Mouse (Mus musculus): ENCODE results near the gene Lmntd1.

The Lmntd1 gene

DNA sequence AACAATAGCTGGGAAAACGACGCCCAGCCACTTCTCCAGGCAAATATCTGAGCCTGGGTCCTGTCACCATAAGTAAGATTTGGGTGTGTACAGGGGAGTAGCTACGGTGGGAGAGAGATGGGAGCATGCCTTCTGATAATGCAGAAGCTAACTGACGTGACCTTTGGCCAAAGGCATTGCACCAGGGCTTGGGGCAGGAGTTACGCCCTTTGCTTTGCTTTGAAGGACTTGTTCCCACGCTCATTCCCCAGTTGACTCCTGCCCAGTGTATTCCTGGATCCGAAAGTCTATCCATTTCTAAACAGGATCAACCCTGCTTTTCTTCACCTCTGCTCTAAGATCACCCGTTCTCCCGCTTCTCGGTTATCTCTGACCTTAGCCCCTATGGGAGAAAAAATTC lies 178.4 kb downstream of the Lmntd1 start:
- no peak for DNase-seq (ENCODE audit: low read depth, low spot score)

DNA sequence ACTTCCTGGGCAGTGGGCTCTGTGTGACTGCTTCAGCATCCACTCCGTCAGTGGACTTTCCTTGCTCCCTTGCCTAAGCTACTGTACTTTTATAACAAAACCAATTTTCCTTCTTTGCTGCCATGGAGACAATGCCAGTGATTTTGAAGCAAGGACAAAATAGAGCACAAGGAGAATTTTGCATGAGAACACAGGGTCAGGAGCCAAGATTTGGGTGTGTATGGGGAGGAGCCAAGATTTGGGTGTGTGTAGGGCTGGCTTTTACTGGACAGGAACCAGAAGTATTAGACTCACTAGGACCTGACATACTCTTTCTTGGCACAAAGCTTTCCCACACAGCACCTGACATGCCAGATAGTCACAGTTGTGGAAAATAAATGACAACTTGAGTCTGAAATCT lies 179.0 kb downstream of the Lmntd1 start:
- no peak for DNase-seq (ENCODE audit: low read depth, low spot score)

DNA sequence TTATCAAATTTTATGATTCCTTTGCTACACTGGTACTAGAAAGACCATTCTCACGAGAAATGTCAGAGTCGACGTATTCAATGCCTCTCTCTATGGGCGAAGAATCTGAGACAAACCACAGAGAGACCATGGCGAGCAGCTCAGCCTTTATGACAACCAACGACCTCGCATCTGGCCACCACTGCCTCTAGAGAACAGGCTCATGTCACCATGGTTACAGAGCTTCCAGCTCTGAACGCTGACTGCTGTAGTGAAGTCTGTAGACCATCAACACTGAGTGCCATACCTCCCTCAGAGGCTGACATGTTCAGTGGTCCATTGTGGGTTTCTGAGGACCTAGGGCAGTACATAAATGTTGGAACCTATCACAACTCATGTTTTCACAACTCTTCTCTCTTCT lies 180.2 kb downstream of the Lmntd1 start:
- DNase-seq (ENCODE audit: low read depth, low spot score) = no peak

DNA sequence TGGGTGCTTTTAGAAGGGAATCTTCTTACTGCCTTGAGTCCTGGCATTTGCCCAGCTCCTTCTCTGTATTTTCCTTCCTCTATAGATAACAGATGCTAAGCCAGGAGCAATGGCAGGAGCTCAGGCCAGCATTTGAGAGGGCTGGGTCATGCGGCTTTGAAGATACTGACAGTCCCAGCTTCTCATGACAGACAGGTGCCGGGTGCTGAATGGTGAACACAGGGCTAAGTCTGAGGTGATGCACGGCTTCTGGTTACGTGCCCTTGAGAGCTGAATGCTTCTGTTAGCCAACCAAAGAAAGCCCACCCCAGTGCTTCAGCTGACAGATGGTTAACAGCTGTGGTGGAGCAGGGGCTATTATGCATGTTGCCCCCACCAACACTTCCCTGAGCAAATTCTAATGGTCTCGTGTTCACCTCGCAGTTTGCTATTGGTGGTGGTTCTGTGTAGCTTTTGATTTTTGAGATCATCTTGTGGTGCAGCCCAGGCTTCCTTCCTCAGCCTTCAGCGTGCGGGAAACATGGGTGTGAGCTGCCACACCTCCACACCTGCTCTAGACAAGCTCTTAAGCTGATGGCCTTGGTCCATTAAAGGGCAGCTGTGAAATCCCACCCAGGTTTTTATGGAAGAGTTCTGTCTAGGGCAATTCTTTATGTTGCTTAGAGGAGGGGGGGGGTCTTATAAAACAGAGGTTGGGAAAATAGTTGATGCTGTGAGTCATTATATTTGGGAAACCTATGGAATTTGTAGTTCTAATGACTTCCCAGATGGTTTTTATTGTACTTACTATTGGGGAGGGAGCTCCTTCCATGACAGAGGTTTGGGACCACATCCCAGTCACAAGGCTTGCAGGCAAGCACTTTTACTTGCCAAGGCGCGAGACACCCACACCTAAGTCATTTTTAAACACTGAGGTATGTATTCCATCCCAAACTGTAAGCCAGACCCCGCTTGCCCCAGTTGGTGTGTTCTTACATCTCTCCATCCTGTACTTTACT lies 181.1 kb downstream of the Lmntd1 start:
- DNase-seq (ENCODE audit: low read depth, low spot score) = no peak

DNA sequence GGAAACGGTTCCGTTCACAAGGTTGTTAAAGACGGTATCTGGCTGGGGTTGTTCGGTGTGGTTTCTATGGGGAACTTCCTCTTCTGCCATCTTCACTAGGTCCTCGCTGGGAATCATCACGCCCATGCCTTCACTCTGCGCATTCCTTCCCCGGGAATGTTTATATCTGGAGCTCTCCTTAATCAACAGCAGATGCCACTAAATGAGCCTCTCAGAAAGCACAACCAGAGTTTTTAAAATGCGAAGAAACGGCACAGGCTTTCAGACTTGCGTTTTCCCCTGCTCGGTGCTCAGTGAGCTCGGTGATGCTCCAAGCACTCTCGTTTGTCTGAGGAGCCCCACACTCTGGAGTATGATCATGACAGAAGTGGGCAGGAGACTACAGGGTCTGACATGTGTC lies 182.4 kb downstream of the Lmntd1 start:
- DNase-seq (ENCODE audit: low read depth, low spot score) = no peak

DNA sequence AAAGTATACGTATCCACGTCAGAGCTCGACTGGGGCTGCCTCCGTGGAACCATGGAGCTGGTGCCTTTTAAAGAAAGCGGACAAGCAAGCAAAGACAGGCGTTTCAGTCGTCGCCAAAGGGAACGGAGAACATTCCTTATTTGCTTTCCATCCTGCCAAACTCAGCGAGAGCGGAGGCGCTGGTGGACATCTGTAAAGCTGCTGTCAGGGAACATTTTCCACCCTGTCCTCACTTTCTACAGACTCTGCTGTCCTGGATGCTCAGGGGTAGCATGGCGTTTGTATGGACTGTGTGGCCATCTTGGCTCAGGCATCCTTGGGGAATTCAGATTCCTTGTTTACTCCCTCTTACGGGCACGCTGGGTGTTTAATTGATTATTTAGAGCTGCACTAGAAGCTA lies 186.7 kb downstream of the Lmntd1 start:
- no peak for DNase-seq (ENCODE audit: low read depth, low spot score)

DNA sequence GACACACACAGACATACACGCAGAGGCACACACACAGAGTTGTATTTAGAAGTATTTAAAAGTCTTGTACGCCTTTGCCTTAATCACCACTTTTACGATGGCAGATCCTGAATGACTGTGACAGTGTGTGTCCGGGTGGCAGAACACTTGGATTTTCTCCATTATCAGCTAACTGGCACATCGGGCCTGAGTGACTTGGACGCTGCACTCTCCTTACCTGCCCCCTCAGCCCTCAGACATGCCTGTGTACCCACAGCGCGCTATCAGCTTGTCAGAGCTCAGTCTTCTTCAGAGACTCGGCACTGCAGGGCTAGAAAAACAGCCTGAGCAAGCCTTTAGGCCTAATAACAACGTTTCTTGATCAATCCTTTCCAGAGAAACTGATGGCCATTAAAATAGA lies 187.6 kb downstream of the Lmntd1 start:
- no peak for DNase-seq (ENCODE audit: low read depth, low spot score)

DNA sequence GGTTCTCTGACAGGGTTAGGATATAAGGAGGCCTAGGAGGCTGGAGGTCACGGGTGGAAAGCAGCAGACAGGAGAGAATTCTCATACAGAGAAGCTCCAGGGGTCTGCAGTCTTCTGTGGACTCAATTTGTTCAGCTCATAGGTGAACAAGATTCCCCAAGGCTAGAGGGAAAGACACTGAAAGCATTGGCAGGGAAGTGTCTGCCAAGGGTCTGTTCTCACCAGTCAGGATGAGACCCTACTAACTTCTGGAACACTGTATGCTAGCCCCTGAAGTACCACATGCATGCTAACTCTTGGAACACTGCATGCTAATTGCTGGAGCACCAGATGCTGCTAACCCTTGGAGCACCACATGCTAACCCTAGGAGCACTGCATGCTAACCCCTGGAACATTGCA lies 190.0 kb downstream of the Lmntd1 start:
- no peak for DNase-seq (ENCODE audit: low read depth, low spot score)

DNA sequence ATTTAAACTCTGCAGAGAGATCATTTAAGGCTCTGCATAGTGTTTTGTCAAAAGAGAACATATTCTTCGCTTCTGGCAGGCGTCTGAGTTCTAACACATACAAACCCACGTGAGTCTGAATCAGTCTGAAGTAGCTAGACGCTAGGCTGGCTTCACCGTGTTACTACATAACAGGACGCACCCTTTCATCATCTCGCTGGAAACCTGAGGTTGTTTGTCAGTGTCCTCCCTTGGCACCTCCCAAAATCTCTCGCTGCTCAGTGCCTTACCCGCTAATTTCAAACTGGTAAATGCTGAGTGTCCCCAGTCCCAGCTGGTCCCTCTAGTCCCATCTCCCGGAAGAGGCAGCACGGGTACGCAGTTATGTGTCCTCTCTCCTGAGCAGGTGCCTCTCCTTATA lies 190.6 kb downstream of the Lmntd1 start:
- no peak for DNase-seq (ENCODE audit: low read depth, low spot score)

DNA sequence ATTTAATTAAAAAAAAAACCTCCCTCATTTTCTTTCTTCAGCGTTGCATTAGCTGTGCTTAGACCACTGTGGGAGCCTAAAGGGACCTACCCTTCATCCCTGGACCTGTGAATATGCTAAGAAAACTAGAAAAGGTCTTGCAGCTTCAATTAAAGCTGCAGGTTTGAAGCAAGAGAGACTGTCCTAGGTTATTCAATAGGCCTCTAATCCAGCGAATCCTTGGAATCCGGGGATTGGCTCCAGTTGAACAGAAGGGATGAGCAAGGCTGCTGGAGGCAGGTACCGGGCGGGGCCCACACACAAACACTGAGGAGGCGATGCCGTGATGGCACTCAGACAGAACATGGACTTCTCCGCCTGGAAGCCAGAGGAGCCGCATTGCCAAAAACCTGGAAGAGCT lies 192.5 kb downstream of the Lmntd1 start:
- DNase-seq (ENCODE audit: low read depth, low spot score) = no peak

DNA sequence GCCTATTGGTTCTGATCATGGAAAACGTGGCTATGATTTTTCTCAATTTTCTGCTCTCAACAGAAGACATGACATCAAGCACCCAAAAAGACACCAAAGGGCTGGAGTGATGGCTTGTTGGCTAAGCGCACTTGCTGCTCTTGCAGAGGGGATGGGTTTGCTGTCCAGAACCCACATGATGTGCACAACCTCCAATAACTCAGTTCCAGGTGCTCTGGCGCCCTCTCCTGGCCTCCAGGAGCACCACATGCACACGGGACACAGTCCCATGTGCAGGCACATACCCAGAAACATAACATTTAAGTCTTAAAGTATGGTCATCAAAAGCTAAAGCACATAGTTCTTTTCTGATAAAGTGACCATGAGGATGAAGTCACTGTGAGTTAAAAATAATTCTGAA lies 193.7 kb downstream of the Lmntd1 start:
- no peak for DNase-seq (ENCODE audit: low read depth, low spot score)

DNA sequence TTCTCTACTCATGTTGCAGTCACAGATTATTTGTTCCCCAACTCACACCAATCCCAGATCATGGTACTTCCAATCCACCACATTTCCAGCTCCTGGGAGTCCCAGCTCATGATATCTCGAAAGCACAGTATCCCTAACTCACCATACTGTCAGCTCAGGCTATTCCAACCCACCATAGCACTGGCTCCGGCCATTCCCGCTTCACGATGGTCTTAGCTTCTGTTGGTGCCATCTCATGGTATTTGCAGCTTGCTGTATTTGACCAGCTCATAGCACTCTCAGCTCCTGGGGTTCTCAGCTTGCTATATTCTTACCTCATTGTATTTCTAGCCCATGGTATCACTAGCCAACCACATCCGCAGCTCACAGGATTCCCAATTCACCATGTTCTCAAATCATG lies 195.3 kb downstream of the Lmntd1 start:
- DNase-seq (ENCODE audit: low read depth, low spot score) = no peak

DNA sequence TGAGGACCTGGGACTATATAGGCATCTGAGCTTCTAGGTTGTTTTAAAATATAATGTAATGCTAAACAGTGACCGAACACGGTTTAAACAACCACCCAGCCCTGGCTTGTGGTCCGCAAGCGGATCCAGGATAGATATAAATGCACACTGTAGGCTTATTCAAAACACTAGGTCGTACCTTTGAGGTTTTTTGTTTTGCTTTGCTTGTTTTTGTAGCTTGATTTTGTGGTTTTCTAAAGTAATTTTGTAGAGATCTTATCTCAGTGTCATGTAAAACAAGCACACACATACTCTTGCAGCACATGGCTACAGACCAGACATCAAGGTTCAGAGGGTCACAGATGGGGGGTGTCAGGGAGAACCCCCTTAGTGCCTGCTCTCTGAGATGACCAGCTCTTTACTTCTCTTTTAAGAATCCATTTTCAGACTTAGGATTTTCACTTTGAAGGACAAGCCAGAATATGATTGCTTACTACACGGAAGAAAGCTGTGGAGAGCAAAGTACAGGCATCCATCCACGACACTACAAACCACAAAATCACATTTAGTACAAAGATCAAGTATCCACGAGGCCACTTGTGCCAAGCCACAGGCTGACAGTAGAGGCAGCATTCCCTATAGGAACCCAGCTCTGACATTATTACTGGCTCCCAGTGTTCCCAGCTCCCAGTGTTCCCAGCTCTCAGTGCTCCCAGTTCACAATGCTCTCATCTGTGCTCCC lies 196.2 kb downstream of the Lmntd1 start:
- DNase-seq (ENCODE audit: low read depth, low spot score) = peak; percentile 40

DNA sequence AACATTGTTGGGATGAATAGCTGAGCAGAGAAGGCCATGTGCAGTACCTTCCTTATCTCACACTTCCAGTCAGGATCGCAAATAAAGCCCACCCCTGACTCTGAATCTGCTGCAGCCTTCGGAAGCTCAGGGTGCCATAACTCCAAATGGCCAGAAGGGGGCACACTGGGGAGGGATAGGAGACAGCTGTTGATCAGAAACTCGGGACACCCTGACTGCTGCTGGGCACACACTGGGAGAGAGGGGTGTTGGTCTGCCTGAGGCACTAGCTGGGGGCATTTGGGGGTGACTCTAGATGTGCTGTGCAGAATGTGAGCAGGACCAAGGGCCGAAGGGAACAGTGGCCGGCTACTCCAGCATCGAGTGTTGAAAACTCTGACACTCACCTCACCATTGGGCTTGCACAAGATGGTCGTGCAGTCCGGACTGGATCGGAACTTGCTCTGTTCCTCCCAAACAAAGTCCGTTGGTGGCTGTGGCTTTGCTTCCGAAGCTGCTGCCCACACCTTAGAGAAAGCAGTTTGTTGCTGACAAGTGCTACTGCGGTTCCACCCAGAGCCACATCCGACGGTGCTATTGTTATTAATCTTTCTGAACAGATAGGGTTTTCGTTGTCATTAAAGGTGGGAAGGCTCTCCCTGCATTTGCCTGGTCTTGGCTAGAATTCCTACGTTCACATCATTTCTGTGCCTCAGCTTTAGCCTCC lies 197.0 kb downstream of the Lmntd1 start:
- DNase-seq (ENCODE audit: low read depth, low spot score) = peak; percentile 65

DNA sequence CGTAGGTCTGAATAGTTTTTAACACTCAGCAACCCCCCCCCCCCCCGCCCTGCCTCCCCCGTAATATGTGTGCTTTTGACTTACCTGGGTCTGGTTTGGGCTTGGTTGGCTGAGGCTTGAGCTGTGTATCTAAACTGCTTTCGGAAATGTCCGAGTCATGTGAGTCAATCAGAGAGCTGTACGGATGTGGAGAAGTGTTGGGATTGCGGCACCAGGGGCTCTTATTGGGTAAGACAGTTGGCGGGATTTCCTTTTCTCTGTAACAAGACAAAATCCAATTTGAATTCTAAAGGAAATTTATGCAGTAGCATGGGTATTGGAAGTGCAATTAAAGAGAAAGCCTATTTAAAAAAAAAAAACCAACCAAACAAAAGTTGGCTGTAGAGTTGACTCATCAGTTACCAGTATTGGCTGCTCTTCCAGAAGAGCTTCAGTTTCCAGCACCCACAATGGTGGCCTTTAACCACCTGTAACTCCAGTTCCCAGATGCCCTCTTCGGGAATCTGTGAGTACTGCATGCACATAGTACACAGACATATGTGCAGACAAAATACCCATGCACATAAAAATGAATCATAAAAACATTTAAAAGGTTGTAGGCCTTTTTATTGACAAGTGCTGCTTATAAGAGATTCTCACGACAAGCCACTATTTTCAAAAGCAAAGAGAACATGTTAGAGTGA lies 209.6 kb downstream of the Lmntd1 start:
- DNase-seq (ENCODE audit: low read depth, low spot score) = peak; percentile 68

DNA sequence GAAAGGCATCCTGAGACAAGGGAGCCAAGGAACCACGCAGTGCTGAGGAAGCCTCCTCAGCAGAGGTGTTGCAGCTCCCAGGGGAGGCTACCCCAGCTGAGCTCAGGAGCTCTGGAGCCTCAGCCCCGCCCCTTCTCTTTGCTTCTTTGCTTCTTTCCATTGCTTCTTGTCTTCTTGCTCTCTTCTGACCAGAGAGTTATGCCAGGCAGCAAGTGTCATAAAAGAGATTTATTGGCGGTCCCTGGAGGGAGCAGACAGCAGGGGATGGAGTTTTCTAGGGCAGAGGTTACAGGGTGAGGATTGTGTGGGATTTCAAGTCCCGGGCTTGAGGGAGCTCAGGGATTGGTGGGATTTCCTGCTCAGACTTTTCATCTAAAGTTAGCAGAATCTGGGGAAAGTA lies 213.0 kb downstream of the Lmntd1 start:
- DNase-seq (ENCODE audit: low read depth, low spot score) = no peak

DNA sequence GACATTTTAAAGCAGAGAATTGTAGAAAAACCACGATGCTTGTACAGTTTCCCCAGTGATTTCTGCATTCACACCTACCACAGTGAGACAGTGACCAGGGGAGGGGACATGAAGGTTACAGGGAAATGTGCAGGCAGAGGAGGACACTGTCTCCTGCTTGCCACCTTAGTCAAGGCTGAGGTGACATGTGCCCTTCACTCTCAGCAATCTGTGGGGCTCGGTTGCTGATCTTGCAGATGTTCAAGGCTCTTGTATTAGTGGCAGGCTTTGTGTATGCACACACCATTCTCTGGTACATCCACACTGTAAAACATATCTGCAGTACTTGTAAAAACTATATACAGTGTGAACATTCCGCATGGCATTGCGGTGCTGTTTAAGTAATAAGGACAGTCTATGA lies 216.2 kb downstream of the Lmntd1 start:
- peak; percentile 58 for DNase-seq (ENCODE audit: low read depth, low spot score)

DNA sequence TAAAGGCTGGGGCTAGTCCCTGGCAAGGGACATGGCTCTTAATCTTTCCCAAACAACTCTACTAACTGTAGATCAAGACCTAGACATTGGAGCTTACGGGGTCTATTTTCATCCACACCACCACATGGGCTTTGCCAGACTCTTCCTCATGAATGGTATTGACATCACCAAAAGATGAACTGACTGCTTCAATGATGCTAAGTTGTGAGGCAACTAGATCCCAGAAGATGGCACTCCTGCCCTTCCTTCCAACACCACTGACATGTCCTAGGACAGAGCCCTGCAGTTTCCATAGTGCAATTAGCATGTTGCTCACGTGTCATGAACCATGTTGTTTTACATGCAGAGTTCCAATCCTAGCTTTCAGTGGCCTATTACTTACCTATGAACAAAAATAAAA lies 217.6 kb downstream of the Lmntd1 start:
- DNase-seq (ENCODE audit: low read depth, low spot score) = no peak

DNA sequence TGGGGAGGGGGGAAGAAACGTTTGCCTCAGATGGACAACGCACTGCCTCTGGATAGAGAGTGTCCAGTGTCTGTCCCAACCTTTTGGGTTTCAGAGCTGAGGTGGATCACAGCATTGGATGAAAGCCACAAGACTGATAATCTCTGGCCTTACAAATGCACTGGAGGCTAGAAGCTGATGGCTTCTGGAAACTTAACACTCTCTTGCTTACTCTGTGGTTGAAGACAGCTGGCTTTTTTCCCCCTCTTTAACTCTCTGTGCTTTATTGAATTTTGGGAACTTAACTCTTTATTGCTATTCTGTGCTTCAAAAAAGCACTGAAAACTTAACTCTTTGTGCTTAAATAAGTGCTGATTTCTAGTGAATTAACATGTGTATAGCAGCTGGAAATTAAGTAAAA lies 223.7 kb downstream of the Lmntd1 start:
- DNase-seq (ENCODE audit: low read depth, low spot score) = no peak

DNA sequence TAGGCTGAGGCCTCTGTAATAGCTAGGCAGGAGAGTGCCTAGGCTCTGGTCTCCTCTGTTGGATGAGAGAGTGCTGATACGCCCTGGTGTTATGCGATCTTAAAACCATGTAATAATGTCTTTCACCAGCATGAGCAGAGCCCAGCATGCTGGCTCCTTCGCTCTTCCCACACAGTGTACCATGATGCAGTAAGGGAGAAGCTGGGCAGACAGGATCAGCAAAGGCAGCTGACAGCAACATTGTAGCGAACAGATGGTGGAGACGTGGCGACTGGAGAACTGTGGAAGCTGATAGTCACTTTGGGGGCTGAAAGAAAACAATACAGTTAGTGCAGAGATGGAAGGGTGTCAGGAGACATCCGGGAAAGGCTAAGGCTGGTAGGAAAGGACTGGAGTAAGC lies 224.2 kb downstream of the Lmntd1 start:
- no peak for DNase-seq (ENCODE audit: low read depth, low spot score)

DNA sequence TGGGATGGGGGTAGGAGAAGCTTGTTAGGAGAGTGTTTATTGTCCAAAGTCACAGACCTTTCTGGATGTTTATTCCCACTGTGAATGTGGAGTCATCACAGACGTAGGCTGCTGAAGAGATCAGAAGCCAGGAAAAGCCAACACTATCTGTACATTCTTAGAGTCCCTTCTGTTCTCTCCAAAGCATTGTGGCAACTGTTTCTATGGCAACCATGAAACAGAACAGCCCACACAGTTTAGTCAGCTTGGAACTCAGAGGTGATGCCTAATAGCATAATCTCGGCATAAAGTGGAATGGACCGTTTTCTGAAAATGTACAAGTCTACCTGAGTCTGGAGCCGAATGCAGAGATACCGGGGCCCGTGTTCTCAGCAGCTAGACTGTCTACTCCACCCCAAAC lies 226.7 kb downstream of the Lmntd1 start:
- no peak for DNase-seq (ENCODE audit: low read depth, low spot score)

Measured in A20 (cell line).